Mouse (Mus musculus) testis, adult 2 months (tissue): ENCODE measurements around the gene Sorcs2.

Experiments used
- CTCF ChIP-seq: fragments of 200-500 bp; IDR thresholded peaks from 2 replicates; pipeline ENCODE4 v1.5.1; 2012; ENCODE audit warnings: low read depth, mild to moderate bottlenecking, inconsistent platforms, low read length, moderate library complexity; ENCODE audit not compliant: control insufficient read depth, insufficient read depth, insufficient replicate concordance
- POLR2A ChIP-seq: fragments of 200-500 bp; IDR thresholded peaks from 2 replicates; pipeline ENCODE4 v1.6.1; 2012; ENCODE audit warnings: low read depth, mild to moderate bottlenecking, inconsistent platforms, low read length, moderate library complexity; ENCODE audit not compliant: control insufficient read depth

GRCm38 (mm10) chr5:35981341-35981740 is 416.6 kb downstream of the Sorcs2 start:
- no peak for TF ChIP-seq POLR2A
- no peak for TF ChIP-seq CTCF
